Mouse (Mus musculus) C2C12 (cell line): ENCODE measurements around the gene Fyn. TPM values are rescaled to one million over a fixed set of nuclear protein-coding genes. Genes with fewer than 3 reads are reported as not detected.

Experiments
- H3K27me3 ChIP-seq: one replicate; pipeline ENCODE4 v1.6.1; 2011; ENCODE audit not compliant: control insufficient read depth, insufficient read depth, insufficient read length
- H3K36me3 ChIP-seq: one replicate; pipeline ENCODE4 v1.6.1; 2011; ENCODE audit not compliant: control insufficient read depth, insufficient read depth
- H3K4me3 ChIP-seq: one replicate; pipeline ENCODE4 v1.5.1; 2011; ENCODE audit warnings: mild to moderate bottlenecking, control low read depth; ENCODE audit not compliant: poor library complexity, insufficient read depth, severe bottlenecking
- H3K79me2 ChIP-seq: one replicate; pipeline ENCODE4 v1.6.1; 2011; ENCODE audit not compliant: control insufficient read depth, insufficient read depth
- H3K79me3 ChIP-seq: one replicate; pipeline ENCODE4 v1.6.1; 2011; ENCODE audit warnings: low read depth, control low read depth
- H3ac ChIP-seq: one replicate; pipeline ENCODE3; 2011; ENCODE audit warnings: low read depth; ENCODE audit not compliant: control insufficient read depth, insufficient read length
- CEBPB ChIP-seq: IDR thresholded peaks from one replicate; pipeline ENCODE4 v1.6.1; 2011; ENCODE audit warnings: low read depth, mild to moderate bottlenecking, control low read depth, moderate library complexity
- CTCF ChIP-seq: IDR thresholded peaks from one replicate; pipeline ENCODE4 v1.5.1; 2011; ENCODE audit not compliant: control insufficient read depth, insufficient read depth, insufficient read length
- FOSL1 ChIP-seq: IDR thresholded peaks from one replicate; pipeline ENCODE4 v1.8.0; 2011; ENCODE audit warnings: mild to moderate bottlenecking, low read length; ENCODE audit not compliant: poor library complexity, insufficient read depth, severe bottlenecking
- MAX ChIP-seq: IDR thresholded peaks from one replicate; pipeline ENCODE4 v1.6.1; 2011; ENCODE audit warnings: mild to moderate bottlenecking, control low read depth
- MYOD1 ChIP-seq: IDR thresholded peaks from one replicate; pipeline ENCODE4 v1.6.1; 2011; ENCODE audit warnings: low read depth; ENCODE audit not compliant: control insufficient read depth, insufficient read length
- MYOG ChIP-seq: IDR thresholded peaks from one replicate; pipeline ENCODE4 v1.6.1; 2011; ENCODE audit not compliant: control insufficient read depth, insufficient read length; ENCODE audit errors: extremely low read depth
- USF1 ChIP-seq: IDR thresholded peaks from one replicate; pipeline ENCODE4 v1.6.1; 2011; ENCODE audit warnings: low read depth, mild to moderate bottlenecking, control low read depth, moderate library complexity
- polyA plus RNA-seq: library from polyadenylated mRNA; unstranded; fragments of >200 nt; fragmentation: generic; extraction: Trizol; gene quantifications from one replicate; pipeline ENCODE4 v1.2.1, GENCODE M21; 2012; ENCODE audit warnings: missing spikeins

Gene Fyn
- polyA plus RNA-seq, 1 experiment = 16.1 TPM

- no peaks in the 10 kb centered on the region for H3K36me3 ChIP-seq
- no peak overlapping the region for H3ac ChIP-seq
- no peak for TF ChIP-seq MAX
- H3K4me3 ChIP-seq = no peak overlapping the region
- H3K27me3 ChIP-seq = no peaks in the 10 kb centered on the region
- no peaks in the 10 kb centered on the region for H3K79me3 ChIP-seq
- peaks cover 7% of the 10 kb centered on the region for H3K79me2 ChIP-seq
Observed at GRCm38 (mm10) chr10:39612131-39612530, 243.5 kb downstream of the Fyn start.

DNA sequence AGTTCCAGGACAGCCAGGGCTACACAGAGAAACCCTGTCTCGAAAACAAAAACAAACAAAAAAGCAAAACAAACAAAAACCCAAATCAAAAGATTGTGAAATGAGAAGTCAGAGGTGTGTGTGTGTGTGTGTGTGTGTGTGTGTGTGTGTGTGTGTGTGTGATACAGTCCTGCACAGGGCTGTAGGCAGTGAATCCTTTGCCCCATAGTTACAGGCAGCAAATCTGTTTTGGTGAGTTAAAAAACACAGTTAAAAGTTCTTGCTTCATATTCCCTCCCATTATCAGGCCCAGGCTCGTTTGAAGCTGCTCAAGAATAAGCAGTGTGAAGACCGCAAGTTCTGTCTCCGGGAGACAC, 244.0 kb downstream of the Fyn start, which contains the start of gene Traf3ip2:
Gene Traf3ip2 (plus strand): TSS at position 302 of the 356 bp plus-strand sequence.
- peaks cover 7% of the 10 kb centered on the region for H3K79me2 ChIP-seq
- H3K4me3 ChIP-seq = peak within 1 kb of the TSS; percentile 34
- no peaks in the 10 kb centered on the region for H3K36me3 ChIP-seq
- TF ChIP-seq CEBPB (no peak), FOSL1 (no peak), MYOG (no peak), MYOD1 (no peak), MAX (no peak), CTCF (no peak), USF1 (no peak)
- peak within 1 kb of the TSS; percentile 5 for H3ac ChIP-seq
- H3K27me3 ChIP-seq = no peaks in the 10 kb centered on the region
- no peaks in the 10 kb centered on the region for H3K79me3 ChIP-seq

GRCm38 (mm10) chr10:39612989-39613831, 244.6 kb downstream of the Fyn start:
- H3K79me2 ChIP-seq = peaks cover 7% of the 10 kb centered on the region
- H3K79me3 ChIP-seq = no peaks in the 10 kb centered on the region
- peak overlapping the region; percentile 5 for H3ac ChIP-seq
- H3K27me3 ChIP-seq = no peaks in the 10 kb centered on the region
- H3K36me3 ChIP-seq = no peaks in the 10 kb centered on the region
- peak overlapping the region; percentile 34 for H3K4me3 ChIP-seq
- no peak for TF ChIP-seq MYOD1
- TF ChIP-seq USF1 = no peak
- TF ChIP-seq FOSL1 = no peak
- TF ChIP-seq CEBPB = no peak
- TF ChIP-seq MYOG = no peak
- no peak for TF ChIP-seq MAX
- TF ChIP-seq CTCF = no peak

DNA sequence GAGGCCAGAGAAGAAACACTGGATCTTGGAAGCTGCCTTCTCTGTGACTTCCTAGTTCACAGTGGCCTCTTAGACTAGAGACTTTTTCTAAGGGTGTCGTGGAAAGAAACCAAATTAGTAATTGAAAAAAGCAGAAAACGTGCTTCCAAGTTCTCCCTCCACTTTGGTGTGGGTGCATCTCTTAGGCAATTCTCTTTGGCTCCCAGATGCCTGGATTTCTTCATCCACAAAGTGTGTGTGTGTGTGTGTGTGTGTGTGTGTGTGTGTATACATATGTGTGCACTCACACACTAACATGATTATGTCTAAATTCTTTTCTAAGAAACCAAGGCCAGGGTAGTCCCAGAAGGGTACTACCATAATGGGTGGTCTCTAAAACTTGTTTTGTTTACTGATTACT, 245.3 kb downstream of the Fyn start:
- Histone ChIP-seq H3K36me3 (no peaks in the 10 kb centered on the region), H3K4me3 (peak overlapping the region; percentile 0), H3K27me3 (no peaks in the 10 kb centered on the region), H3ac (no peak overlapping the region), H3K79me3 (no peaks in the 10 kb centered on the region), H3K79me2 (peaks cover 7% of the 10 kb centered on the region)
- TF ChIP-seq MYOD1 = no peak
- TF ChIP-seq MYOG = no peak
- TF ChIP-seq CEBPB = no peak
- no peak for TF ChIP-seq FOSL1

- TF ChIP-seq MYOD1 (peak; percentile 55), MYOG (no peak), FOSL1 (peak; percentile 92)
- no peaks in the 10 kb centered on the region for H3K79me3 ChIP-seq
- H3K4me3 ChIP-seq = no peak overlapping the region
- H3K79me2 ChIP-seq = peaks cover 7% of the 10 kb centered on the region
- peak overlapping the region; percentile 48 for H3ac ChIP-seq
- H3K27me3 ChIP-seq = no peaks in the 10 kb centered on the region
- no peaks in the 10 kb centered on the region for H3K36me3 ChIP-seq
Observed at GRCm38 (mm10) chr10:39614676-39615075, 246.0 kb downstream of the Fyn start.

Other genes starting within 250 kb of the Fyn start
- 3.7 TPM for gene Fam229b, start 234.9 kb upstream of the Fyn start, polyA plus RNA-seq
- 3.3 TPM for gene Tube1, start 234.9 kb upstream of the Fyn start, polyA plus RNA-seq
- gene Ccn6, start 205.1 kb upstream of the Fyn start, polyA plus RNA-seq = not detected
- gene Traf3ip2, start 244.1 kb downstream of the Fyn start, polyA plus RNA-seq = 2.9 TPM